Mouse (Mus musculus): ENCODE results near the gene Olfr1386.

- TF ChIP-seq GATA1 (IDR thresholded peaks at IDR 0.05; ENCODE audit: borderline replicate concordance, low read length) (no peak), FLI1 (IDR thresholded peaks at IDR 0.05; ENCODE audit: low read length) (no peak)
Observed at GRCm38 (mm10) chr11:49455043-49455442, 9.8 kb upstream of the Olfr1386 start, which contains the start of gene Olfr1387.

All from megakaryocyte, embryonic 14.5 days (primary cell).